Mouse (Mus musculus) limb, embryonic 14.5 days (tissue): ENCODE data around the gene Ugt2b36. TPM values are rescaled to one million over a fixed set of nuclear protein-coding genes. Genes with fewer than 3 reads are reported as not detected.

Experiments used
- ATAC-seq: fragments of 200-750 bp; cut with Nextera tagmentation; 2 replicates; pipeline ENCODE4 v1.8.0; 2017; ENCODE audit warnings: low read depth, moderate number of reproducible peaks, moderate TSS enrichment; ENCODE audit not compliant: low FRiP score
- DNase-seq: peaks from one replicate; pipeline ENCODE4 v3.0.0-alpha.2; 2015; ENCODE audit warnings: low spot score
- H3K27ac ChIP-seq: fragments of 300-500 bp; sonication (generic); replicated peaks from 2 replicates; pipeline ENCODE4 v1.5.1; 2014; ENCODE audit warnings: low read depth, mild to moderate bottlenecking, low read length, moderate library complexity, mixed read lengths
- H3K27me3 ChIP-seq: fragments of 300-500 bp; sonication (generic); 2 replicates; pipeline ENCODE4 v1.6.1; 2014; ENCODE audit warnings: low read length, mixed read lengths; ENCODE audit not compliant: control insufficient read depth, insufficient read depth
- H3K36me3 ChIP-seq: fragments of 300-500 bp; sonication (generic); 2 replicates; pipeline ENCODE4 v1.6.1; 2014; ENCODE audit warnings: mild to moderate bottlenecking, low read length, moderate library complexity, mixed read lengths; ENCODE audit not compliant: control insufficient read depth, insufficient read depth
- H3K4me1 ChIP-seq: fragments of 300-500 bp; sonication (generic); 2 replicates; pipeline ENCODE4 v1.6.1; 2014; ENCODE audit warnings: antibody characterized with exemption, low read length, mixed read lengths; ENCODE audit not compliant: control insufficient read depth, insufficient read depth
- H3K4me2 ChIP-seq: fragments of 300-500 bp; sonication (generic); replicated peaks from 2 replicates; pipeline ENCODE4 v1.6.1; 2014; ENCODE audit warnings: low read depth, mild to moderate bottlenecking, low read length, moderate library complexity; ENCODE audit not compliant: severe bottlenecking
- H3K4me3 ChIP-seq: fragments of 300-500 bp; sonication (generic); replicated peaks from 2 replicates; pipeline ENCODE4 v1.5.1; 2014; ENCODE audit warnings: low read length
- H3K9ac ChIP-seq: fragments of 300-500 bp; sonication (generic); 2 replicates; pipeline ENCODE4 v1.6.1; 2014; ENCODE audit warnings: mild to moderate bottlenecking, low read depth, low read length, moderate library complexity; ENCODE audit not compliant: severe bottlenecking
- H3K9me3 ChIP-seq: fragments of 300-500 bp; sonication (generic); 2 replicates; pipeline ENCODE4 v1.6.1; 2016; ENCODE audit warnings: low read length; ENCODE audit not compliant: control insufficient read depth
- POLR2A ChIP-seq: fragments of 200-500 bp; IDR thresholded peaks from 2 replicates; pipeline ENCODE4 v1.8.0; 2012; ENCODE audit warnings: inconsistent platforms, mild to moderate bottlenecking, moderate library complexity, borderline replicate concordance; ENCODE audit not compliant: insufficient read depth, insufficient read length; ENCODE audit errors: extremely low read depth
- WGBS: fragments of 180-500 bp; shearing (Covaris S2); extraction: QIAGEN DNeasy Blood & Tissue Kit; methylation state at CpG from one replicate; pipeline ENCODE4 v1.1.7; 2014; 5-methylcytosine and 5-hydroxymethylcytosine counted together
- polyA plus RNA-seq, 2 experiments: library from polyadenylated mRNA; depleted of rRNA in 1 of 2; stranded (reverse) in 1 of 2; unstranded in 1 of 2; fragments of >200 nt; fragmentation: Nextera tagmentation in 1 of 2; extraction: Ambion mirVana in 1 of 2; gene quantifications; 2 replicates each; pipeline versions ENCODE4 v1.2.1 to v1.2.3; 2012 to 2014

Gene Ugt2b36
- polyA plus RNA-seq, 2 experiments = not detected

DNA sequence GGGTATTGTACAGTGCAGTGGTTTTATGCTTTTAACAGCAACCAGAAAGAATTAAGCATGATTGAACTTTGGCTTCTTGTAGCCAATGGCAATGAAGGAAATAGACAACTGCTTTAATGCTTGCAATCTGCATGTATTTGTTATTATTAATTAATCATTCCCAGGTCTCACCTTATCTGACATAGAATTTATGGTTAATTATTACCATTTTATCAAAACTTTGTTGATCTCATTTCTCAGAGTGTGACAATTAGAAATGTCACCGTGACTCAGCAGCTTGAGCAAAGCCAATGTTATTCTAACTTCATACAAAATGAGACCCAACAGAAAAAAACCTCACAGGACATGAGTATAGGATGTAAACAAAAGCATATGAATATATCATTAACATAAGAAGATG is 61.7 kb downstream of the Ugt2b36 start:
- Histone ChIP-seq H3K4me3 (no peak overlapping the region), H3K27me3 (no peaks in the 10 kb centered on the region), H3K9me3 (no peaks in the 10 kb centered on the region), H3K4me1 (no peaks in the 10 kb centered on the region), H3K4me2 (no peak overlapping the region), H3K9ac (no peak overlapping the region), H3K27ac (no peak overlapping the region), H3K36me3 (no peaks in the 10 kb centered on the region)
- 88% methylated on average over 1 of the region's 1 CpGs for WGBS
- no peak for TF ChIP-seq POLR2A
- DNase-seq (no peak), ATAC-seq (no peak)

DNA sequence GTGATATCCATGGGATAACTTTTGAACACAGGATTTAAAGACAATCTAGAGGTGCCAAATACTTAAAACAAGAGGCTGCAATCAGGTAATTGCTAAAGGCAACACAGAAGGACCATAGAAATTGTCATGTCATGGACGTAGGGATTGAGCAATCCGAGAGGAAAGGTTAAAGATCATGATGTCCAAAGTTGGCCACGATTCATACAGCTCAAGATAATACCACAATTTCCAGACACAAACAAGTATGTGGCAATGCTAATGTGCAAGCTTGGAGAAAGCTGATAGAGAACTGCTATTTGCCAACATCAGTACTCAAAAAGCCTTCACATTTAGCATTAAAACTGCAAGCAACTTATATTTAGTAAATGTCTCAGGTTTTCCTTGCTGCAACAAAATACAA is 65.0 kb downstream of the Ugt2b36 start:
- H3K4me3 ChIP-seq = no peak overlapping the region
- no peaks in the 10 kb centered on the region for H3K27me3 ChIP-seq
- 84% methylated on average over 3 of the region's 3 CpGs for WGBS
- H3K9ac ChIP-seq = no peak overlapping the region
- H3K4me1 ChIP-seq = no peaks in the 10 kb centered on the region
- ATAC-seq (no peak), DNase-seq (no peak)
- H3K36me3 ChIP-seq = no peaks in the 10 kb centered on the region
- H3K4me2 ChIP-seq = no peak overlapping the region
- TF ChIP-seq POLR2A = no peak
- H3K27ac ChIP-seq = no peak overlapping the region
- H3K9me3 ChIP-seq = no peaks in the 10 kb centered on the region

Other genes with a start within 250 kb of the Ugt2b36 start
- gene Ugt2b34, start 185.6 kb downstream of the Ugt2b36 start, polyA plus RNA-seq (2012; rRNA removed) = 0.05 TPM in 1 of 2 replicates, not detected in the other
- gene Ugt2b34, start 185.6 kb downstream of the Ugt2b36 start, polyA plus RNA-seq (2014; fragmentation: Nextera tagmentation; extraction: Ambion mirVana) = not detected in 2 replicates
- gene Ugt2b1, start 166.0 kb downstream of the Ugt2b36 start, polyA plus RNA-seq (2012; rRNA removed) = not detected in 2 replicates
- gene Ugt2b1, start 166.0 kb downstream of the Ugt2b36 start, polyA plus RNA-seq (2014; fragmentation: Nextera tagmentation; extraction: Ambion mirVana) = not detected in 2 replicates
- gene Ugt2b35, start 91.7 kb downstream of the Ugt2b36 start, polyA plus RNA-seq (2012; rRNA removed) = not detected in 2 replicates
- not detected in 2 replicates for gene Ugt2b35, start 91.7 kb downstream of the Ugt2b36 start, polyA plus RNA-seq (2014; fragmentation: Nextera tagmentation; extraction: Ambion mirVana)
- 0.04 TPM in 1 of 2 replicates, not detected in the other for gene Ugt2b5, start 47.8 kb upstream of the Ugt2b36 start, polyA plus RNA-seq (2012; rRNA removed)
- not detected in 2 replicates for gene Ugt2b5, start 47.8 kb upstream of the Ugt2b36 start, polyA plus RNA-seq (2014; fragmentation: Nextera tagmentation; extraction: Ambion mirVana)
- not detected in 2 replicates for gene Ugt2b37, start 162.2 kb upstream of the Ugt2b36 start, polyA plus RNA-seq (2012; rRNA removed)
- gene Ugt2b37, start 162.2 kb upstream of the Ugt2b36 start, polyA plus RNA-seq (2014; fragmentation: Nextera tagmentation; extraction: Ambion mirVana) = not detected in 2 replicates
- not detected in 2 replicates for gene Ugt2a3, start 244.6 kb upstream of the Ugt2b36 start, polyA plus RNA-seq (2012; rRNA removed)
- gene Ugt2a3, start 244.6 kb upstream of the Ugt2b36 start, polyA plus RNA-seq (2014; fragmentation: Nextera tagmentation; extraction: Ambion mirVana) = not detected in 2 replicates